Mouse (Mus musculus) liver, embryonic 12.5 days (tissue): ENCODE measurements around the gene Il1rl2. TPM values are rescaled to one million over a fixed set of nuclear protein-coding genes. Genes with fewer than 3 reads are reported as not detected.
"Not testable (repeated sequence)": the region's sequence is repeated elsewhere in the genome, so short reads cannot be mapped to it uniquely, and the experiment has no call there.

Experiments
- ATAC-seq: fragments of 200-750 bp; cut with Nextera tagmentation; 2 replicates; pipeline ENCODE4 v1.8.0; 2017; ENCODE audit warnings: moderate number of reproducible peaks, mild to moderate bottlenecking, moderate library complexity
- H3K27ac ChIP-seq: fragments of 300-500 bp; sonication (generic); 2 replicates; pipeline ENCODE4 v1.5.1; 2016; ENCODE audit warnings: mild to moderate bottlenecking
- H3K27me3 ChIP-seq: fragments of 300-500 bp; sonication (generic); replicated peaks from 2 replicates; pipeline ENCODE4 v1.6.1; 2016; ENCODE audit warnings: mild to moderate bottlenecking, moderate library complexity
- H3K36me3 ChIP-seq: fragments of 300-500 bp; sonication (generic); 2 replicates; pipeline ENCODE4 v1.6.1; 2016; ENCODE audit warnings: mild to moderate bottlenecking, moderate library complexity
- H3K4me1 ChIP-seq: fragments of 300-500 bp; sonication (generic); 2 replicates; pipeline ENCODE4 v1.6.1; 2016
- H3K4me2 ChIP-seq: fragments of 300-500 bp; sonication (generic); 2 replicates; pipeline ENCODE4 v1.6.1; 2016; ENCODE audit warnings: mild to moderate bottlenecking, moderate library complexity
- H3K4me3 ChIP-seq: fragments of 300-500 bp; sonication (generic); 2 replicates; pipeline ENCODE4 v1.5.1; 2016; ENCODE audit warnings: mild to moderate bottlenecking, moderate library complexity
- H3K9ac ChIP-seq: fragments of 300-500 bp; sonication (generic); 2 replicates; pipeline ENCODE4 v1.6.1; 2016; ENCODE audit warnings: mild to moderate bottlenecking, moderate library complexity
- H3K9me3 ChIP-seq: fragments of 300-500 bp; sonication (generic); replicated peaks from 2 replicates; pipeline ENCODE4 v1.6.1; 2016; ENCODE audit warnings: mild to moderate bottlenecking, moderate library complexity
- WGBS: fragments of 180-500 bp; shearing (Covaris S2); methylation state at CpG from one replicate; pipeline ENCODE4 v1.1.7; 2016; ENCODE audit not compliant: insufficient replicate concordance; 5-methylcytosine and 5-hydroxymethylcytosine counted together
- polyA plus RNA-seq: library from polyadenylated mRNA; unstranded; fragments of >200 nt; fragmentation: Nextera tagmentation; extraction: Ambion mirVana; gene quantifications from 2 replicates; pipeline ENCODE4 v1.2.1, GENCODE M21; 2016

Gene Il1rl2
- polyA plus RNA-seq, 1 experiment from 2014 or later: 1.8 TPM

DNA sequence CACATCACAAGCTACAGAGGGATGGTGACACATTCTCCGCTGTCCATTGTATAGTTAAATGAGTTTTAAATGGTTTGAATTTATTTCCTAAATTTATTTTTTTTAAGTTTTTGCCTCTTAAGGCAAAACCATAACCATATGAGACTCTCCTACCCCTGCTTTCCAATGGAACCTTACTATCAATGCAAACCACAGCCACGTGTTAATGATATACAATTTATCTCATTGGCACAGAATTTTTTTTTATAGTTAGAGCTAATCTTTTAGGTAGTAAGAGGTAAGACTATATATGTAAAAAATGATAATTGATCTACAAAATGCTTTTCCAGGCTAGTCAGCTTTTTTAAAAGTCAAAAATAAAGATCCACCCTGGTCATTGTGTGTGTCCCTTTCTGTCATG lies 26.4 kb upstream of the Il1rl2 start:
- Histone ChIP-seq H3K4me3 (no peak overlapping the region), H3K9ac (no peak overlapping the region), H3K27ac (no peak overlapping the region), H3K36me3 (peaks cover 25% of the 10 kb centered on the region), H3K9me3 (no peaks in the 10 kb centered on the region), H3K4me2 (no peak overlapping the region), H3K4me1 (peaks cover 25% of the 10 kb centered on the region), H3K27me3 (no peaks in the 10 kb centered on the region)
- no peak; the same call in 1 of the 2 replicates for ATAC-seq
- WGBS: 54% methylated on average over 2 of the region's 2 CpGs

DNA sequence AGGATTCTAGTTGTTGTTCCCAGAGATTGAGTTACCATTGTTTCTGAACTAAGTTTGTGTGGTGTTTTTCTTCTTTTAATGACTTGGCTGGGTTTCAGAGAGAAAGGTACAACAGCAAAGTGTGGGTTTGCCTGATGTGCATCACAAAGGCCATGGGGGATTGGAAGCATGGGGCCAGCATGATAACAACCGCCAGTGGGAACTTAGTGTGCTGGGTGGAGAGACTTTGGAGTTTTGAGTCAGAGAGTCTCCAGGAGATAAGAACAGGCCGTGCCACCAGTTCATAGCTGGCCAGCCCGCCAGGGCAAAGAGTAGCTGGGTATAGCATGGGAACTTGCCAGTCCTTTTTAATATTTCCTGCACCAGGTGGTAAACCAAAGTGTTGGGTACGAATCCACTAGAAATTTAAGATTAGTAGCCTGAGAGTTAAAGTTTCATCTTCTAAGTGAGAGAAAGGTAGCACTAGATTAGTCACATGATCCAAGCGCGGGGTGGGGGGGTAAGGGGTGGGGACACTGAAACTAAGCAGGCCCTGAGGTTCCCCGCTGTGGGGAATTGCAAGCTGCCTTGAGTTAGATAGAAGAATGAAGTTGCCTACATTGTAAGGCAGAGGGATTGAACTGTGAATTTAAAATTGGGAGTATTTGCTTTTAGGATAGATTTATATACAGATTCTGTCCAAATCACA lies 21.1 kb upstream of the Il1rl2 start:
- ATAC-seq: peak; percentile 93
- Histone ChIP-seq H3K4me1 (peaks cover 28% of the 10 kb centered on the region), H3K9me3 (no peaks in the 10 kb centered on the region), H3K4me2 (peak overlapping the region; percentile 44), H3K27me3 (no peaks in the 10 kb centered on the region), H3K4me3 (no peak overlapping the region), H3K36me3 (peaks cover 19% of the 10 kb centered on the region), H3K9ac (no peak overlapping the region), H3K27ac (peak overlapping the region; percentile 59)
- WGBS: 27% methylated on average over 7 of the region's 7 CpGs

GRCm38 (mm10) chr1:40304321-40304720 lies 20.1 kb upstream of the Il1rl2 start:
- 66% methylated on average over 4 of the region's 4 CpGs for WGBS
- ATAC-seq: not testable (repeated sequence)

GRCm38 (mm10) chr1:40306111-40306510 lies 18.3 kb upstream of the Il1rl2 start:
- no peak for ATAC-seq
- Histone ChIP-seq H3K36me3 (peaks cover 12% of the 10 kb centered on the region), H3K4me2 (no peak overlapping the region), H3K4me1 (peaks cover 24% of the 10 kb centered on the region), H3K27ac (no peak overlapping the region), H3K4me3 (no peak overlapping the region), H3K9me3 (no peaks in the 10 kb centered on the region), H3K9ac (no peak overlapping the region), H3K27me3 (no peaks in the 10 kb centered on the region)
- 73% methylated on average over 2 of the region's 2 CpGs for WGBS

More at GRCm38 (mm10) chr1:40304321-40304720, 20.1 kb upstream of the Il1rl2 start:
- H3K4me3 ChIP-seq, H3K27me3 ChIP-seq, H3K27ac ChIP-seq, H3K9me3 ChIP-seq, H3K4me2 ChIP-seq, H3K9ac ChIP-seq: not testable (repeated sequence)
- Histone ChIP-seq H3K36me3 (peaks cover 14% of the 10 kb centered on the region), H3K4me1 (peaks cover 24% of the 10 kb centered on the region)

DNA sequence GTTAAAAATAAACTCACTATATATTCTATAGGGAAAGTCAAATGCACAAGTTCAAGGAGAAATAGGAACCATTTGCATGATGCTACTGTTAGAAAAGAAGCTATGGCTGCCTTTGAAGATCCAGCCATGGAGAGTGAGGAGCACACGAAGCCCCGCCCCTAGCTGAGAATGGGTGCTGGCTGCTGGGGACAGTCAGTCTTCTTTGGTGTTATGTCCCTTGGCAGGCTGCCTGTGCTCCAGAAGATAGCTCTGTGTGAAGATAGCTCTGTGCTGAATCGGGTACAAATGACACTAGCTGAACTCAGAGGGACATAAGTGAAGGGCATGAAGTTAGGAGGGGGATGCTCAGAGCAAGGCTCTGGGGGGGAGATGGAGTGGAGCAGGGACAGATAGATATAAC lies 13.3 kb upstream of the Il1rl2 start:
- Histone ChIP-seq H3K4me1 (no peaks in the 10 kb centered on the region), H3K4me3 (no peak overlapping the region), H3K9me3 (no peaks in the 10 kb centered on the region), H3K27me3 (no peaks in the 10 kb centered on the region), H3K36me3 (peaks cover 14% of the 10 kb centered on the region; the same call in 1 of the 2 replicates), H3K9ac (no peak overlapping the region), H3K4me2 (no peak overlapping the region), H3K27ac (no peak overlapping the region)
- ATAC-seq: no peak
- WGBS: 75% methylated on average over 3 of the region's 3 CpGs

DNA sequence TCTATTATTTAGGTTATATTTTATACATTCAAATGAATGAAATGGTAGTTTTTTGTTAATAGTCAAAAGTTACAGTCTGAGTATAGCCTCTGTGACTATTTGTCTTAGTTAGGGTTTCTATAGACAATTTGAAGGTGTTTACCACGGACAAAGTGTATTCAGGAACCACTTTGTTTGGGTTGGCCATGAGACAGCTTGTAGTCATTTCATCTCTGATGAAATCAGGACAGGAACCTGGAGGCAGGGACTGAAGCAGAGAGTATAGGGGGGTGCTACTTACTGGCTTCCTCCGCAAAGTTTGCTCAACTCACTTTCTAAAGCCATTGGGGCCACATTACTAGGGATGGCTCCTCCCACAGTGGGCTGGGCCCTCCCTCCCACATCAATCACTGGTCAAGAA lies 12.8 kb upstream of the Il1rl2 start:
- Histone ChIP-seq H3K4me3 (no peak overlapping the region), H3K4me2 (no peak overlapping the region), H3K9ac (no peak overlapping the region), H3K27me3 (no peaks in the 10 kb centered on the region), H3K27ac (no peak overlapping the region), H3K4me1 (no peaks in the 10 kb centered on the region), H3K9me3 (no peaks in the 10 kb centered on the region), H3K36me3 (peaks cover 14% of the 10 kb centered on the region; the same call in 1 of the 2 replicates)
- WGBS: 63% methylated on average over 2 of the region's 2 CpGs
- ATAC-seq: no peak

DNA sequence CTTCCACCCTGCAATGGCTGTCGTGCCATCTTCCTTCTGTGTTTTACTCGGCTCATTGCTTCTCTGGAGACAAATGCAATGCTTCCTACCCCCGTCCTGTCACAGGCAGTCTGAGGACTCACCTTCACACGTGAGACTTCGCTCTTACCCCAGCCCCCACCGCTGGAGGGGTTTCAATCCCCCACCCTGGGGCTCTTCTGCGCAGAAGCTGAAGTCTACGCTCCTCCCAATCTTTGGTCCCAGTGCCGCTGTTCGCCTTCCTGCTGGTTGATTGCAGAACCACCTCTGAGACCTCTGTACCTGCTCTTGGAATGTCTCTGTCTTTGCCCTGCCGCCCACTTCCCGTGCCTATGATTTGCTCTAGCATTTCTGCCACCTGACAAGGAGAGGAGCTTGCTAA lies 10.4 kb upstream of the Il1rl2 start:
- 55% methylated on average over 12 of the region's 12 CpGs for whole genome bisulfite sequencing
- ATAC-seq: no peak

GRCm38 (mm10) chr1:40317657-40318056 lies 6.8 kb upstream of the Il1rl2 start:
- H3K4me1 ChIP-seq: no peaks in the 10 kb centered on the region; the same call in 1 of the 2 replicates
- no peak overlapping the region for H3K9ac ChIP-seq
- no peak overlapping the region for H3K4me2 ChIP-seq
- no peak overlapping the region for H3K4me3 ChIP-seq
- no peak for ATAC-seq
- 85% methylated on average over 8 of the region's 8 CpGs for WGBS
- no peak overlapping the region for H3K27ac ChIP-seq
- H3K36me3 ChIP-seq: peaks cover 14% of the 10 kb centered on the region; the same call in 1 of the 2 replicates
- no peaks in the 10 kb centered on the region for H3K9me3 ChIP-seq
- no peaks in the 10 kb centered on the region for H3K27me3 ChIP-seq

More for the DNA sequence above, 10.4 kb upstream of the Il1rl2 start:
- no peak overlapping the region for H3K4me2 ChIP-seq
- no peaks in the 10 kb centered on the region for H3K27me3 ChIP-seq
- H3K9me3 ChIP-seq: no peaks in the 10 kb centered on the region
- H3K4me3 ChIP-seq: no peak overlapping the region
- H3K36me3 ChIP-seq: peaks cover 14% of the 10 kb centered on the region; the same call in 1 of the 2 replicates
- no peak overlapping the region for H3K27ac ChIP-seq
- no peak overlapping the region for H3K9ac ChIP-seq
- H3K4me1 ChIP-seq: no peaks in the 10 kb centered on the region

GRCm38 (mm10) chr1:40321824-40322223 lies 2.6 kb upstream of the Il1rl2 start:
- no peak overlapping the region for H3K9ac ChIP-seq
- H3K9me3 ChIP-seq: no peaks in the 10 kb centered on the region
- no peak overlapping the region for H3K4me2 ChIP-seq
- H3K36me3 ChIP-seq: no peaks in the 10 kb centered on the region
- no peak overlapping the region for H3K27ac ChIP-seq
- no peak overlapping the region for H3K4me3 ChIP-seq
- H3K27me3 ChIP-seq: peaks cover 19% of the 10 kb centered on the region
- H3K4me1 ChIP-seq: peaks cover 20% of the 10 kb centered on the region; the same call in 1 of the 2 replicates
- ATAC-seq: no peak
- 29% methylated on average over 6 of the region's 6 CpGs for WGBS

DNA sequence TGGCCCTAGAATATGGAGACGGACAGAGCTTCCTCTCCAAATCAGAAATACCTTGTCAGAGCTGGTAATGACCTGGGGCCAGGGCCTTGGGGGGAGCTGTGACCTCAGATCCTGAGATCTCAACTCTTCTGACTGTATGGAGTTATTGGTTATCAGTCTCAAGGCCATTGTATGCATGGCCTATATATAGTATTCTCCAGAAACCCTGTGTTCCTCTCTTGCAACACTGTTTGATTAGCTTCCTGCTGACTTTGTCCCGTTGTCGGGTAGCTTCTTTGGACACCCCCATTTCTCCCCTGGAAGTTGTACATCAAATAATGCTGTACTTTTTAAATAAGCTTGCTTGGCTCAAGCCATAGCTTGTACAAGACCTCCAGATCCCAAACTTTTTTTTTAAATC lies 1.9 kb upstream of the Il1rl2 start:
- Histone ChIP-seq H3K9ac (no peak overlapping the region), H3K4me3 (no peak overlapping the region), H3K4me1 (peaks cover 20% of the 10 kb centered on the region; the same call in 1 of the 2 replicates), H3K4me2 (no peak overlapping the region), H3K27me3 (peaks cover 20% of the 10 kb centered on the region), H3K9me3 (no peaks in the 10 kb centered on the region), H3K27ac (no peak overlapping the region), H3K36me3 (no peaks in the 10 kb centered on the region)
- no peak for ATAC-seq
- 42% methylated on average over 3 of the region's 3 CpGs for WGBS

DNA sequence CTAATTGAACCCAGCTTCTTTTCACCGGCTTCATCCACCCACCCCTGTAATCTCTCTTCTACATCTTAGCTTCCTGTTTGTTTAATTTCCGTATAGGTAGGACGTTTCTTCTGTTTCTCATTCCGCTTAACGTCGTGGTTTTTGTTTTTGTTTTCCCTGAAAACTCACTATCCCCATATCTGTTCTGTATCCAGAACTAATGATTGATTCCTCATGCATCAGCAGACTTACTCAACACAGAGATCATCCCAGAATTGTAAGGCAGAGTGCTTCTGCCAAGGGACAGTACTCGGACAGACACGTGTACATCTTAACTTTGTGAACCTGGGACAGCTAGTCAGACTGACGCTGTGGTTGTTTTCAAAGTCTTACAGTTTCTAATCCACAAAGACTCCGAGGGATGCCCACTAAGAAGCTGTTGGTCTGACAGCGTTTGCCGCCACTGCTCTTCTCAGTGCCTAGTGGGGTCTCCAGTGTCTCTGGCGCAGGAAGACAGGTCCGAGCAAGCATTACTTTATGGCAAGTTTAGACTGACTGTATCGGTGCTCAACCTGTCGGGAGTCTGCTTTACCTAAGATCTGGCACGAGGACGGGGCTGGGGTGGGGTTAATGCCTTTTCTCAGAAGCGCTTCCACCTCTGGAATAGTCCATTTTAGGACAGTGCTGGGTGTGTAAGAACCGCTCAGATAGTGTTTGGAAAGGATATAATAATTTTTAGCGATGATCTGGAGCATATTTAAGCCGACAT lies 719 bp downstream of the Il1rl2 start:
- Histone ChIP-seq H3K9ac (peak overlapping the region; percentile 48), H3K4me3 (peak overlapping the region; percentile 55), H3K9me3 (no peaks in the 10 kb centered on the region), H3K36me3 (no peaks in the 10 kb centered on the region), H3K27ac (no peak overlapping the region), H3K4me1 (peaks cover 26% of the 10 kb centered on the region), H3K27me3 (peaks cover 25% of the 10 kb centered on the region), H3K4me2 (peak overlapping the region; percentile 77)
- peak; percentile 57 for ATAC-seq
- WGBS: 6% methylated on average over 22 of the region's 22 CpGs

DNA sequence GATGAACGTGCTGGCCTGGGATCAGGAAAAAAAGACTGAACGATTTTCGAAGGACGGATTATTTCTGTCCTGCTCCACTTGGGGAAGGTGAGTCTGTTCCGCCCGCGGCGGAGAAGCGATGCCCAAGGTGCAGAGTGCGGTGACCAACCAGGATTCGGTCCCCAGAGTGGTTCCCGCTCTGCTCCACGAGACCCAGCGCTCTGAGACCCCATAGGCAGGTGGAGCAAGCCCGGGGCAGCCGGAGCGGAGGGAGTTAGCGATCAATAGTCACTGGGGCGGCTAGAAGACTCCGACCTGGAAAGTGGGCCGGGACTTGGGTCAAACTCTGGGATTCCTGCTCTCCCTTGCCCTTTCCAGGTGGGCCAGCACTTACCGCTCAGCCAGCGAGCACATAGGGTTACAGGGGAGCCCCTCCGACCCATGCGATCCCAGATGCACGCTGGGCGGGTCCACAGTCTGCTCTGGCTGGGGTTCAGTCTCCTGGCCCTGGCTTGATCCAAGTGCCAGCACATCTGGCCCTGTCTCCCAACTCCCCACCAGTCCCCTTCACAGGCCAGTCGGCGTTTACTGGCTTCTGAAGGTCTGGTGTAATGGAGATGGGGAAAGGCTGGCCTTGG lies 1.4 kb downstream of the Il1rl2 start:
- peak overlapping the region; percentile 55 for H3K4me3 ChIP-seq
- H3K4me2 ChIP-seq: peak overlapping the region; percentile 77
- no peaks in the 10 kb centered on the region for H3K9me3 ChIP-seq
- ATAC-seq: peak; percentile 35; the same call in 1 of the 2 replicates
- no peaks in the 10 kb centered on the region for H3K36me3 ChIP-seq
- H3K27ac ChIP-seq: no peak overlapping the region
- H3K27me3 ChIP-seq: peaks cover 25% of the 10 kb centered on the region
- H3K4me1 ChIP-seq: peaks cover 26% of the 10 kb centered on the region
- H3K9ac ChIP-seq: peak overlapping the region; percentile 48
- 16% methylated on average over 29 of the region's 29 CpGs for WGBS
